Mouse (Mus musculus) lung, adult 2 months (tissue): ENCODE measurements around the gene Pycr1.

ENCODE experiments used
- CTCF ChIP-seq: fragments of 200-500 bp; IDR thresholded peaks from 2 replicates; pipeline ENCODE4 v1.5.1; 2011; ENCODE audit warnings: mild to moderate bottlenecking, low read length, control low read depth; ENCODE audit not compliant: insufficient read depth
- POLR2A ChIP-seq: fragments of 200-500 bp; IDR thresholded peaks from 2 replicates; pipeline ENCODE4 v1.6.1; 2011; ENCODE audit warnings: low read depth, mild to moderate bottlenecking, control low read depth, low read length, borderline replicate concordance; ENCODE audit errors: extremely low read depth

- TF ChIP-seq CTCF (no peak), POLR2A (no peak)
Observed at GRCm38 (mm10) chr11:120665406-120665805, 21.8 kb upstream of the Pycr1 start.
